8 mouse cellular contexts compared by ENCODE assay signal in the genomic region with DNA sequence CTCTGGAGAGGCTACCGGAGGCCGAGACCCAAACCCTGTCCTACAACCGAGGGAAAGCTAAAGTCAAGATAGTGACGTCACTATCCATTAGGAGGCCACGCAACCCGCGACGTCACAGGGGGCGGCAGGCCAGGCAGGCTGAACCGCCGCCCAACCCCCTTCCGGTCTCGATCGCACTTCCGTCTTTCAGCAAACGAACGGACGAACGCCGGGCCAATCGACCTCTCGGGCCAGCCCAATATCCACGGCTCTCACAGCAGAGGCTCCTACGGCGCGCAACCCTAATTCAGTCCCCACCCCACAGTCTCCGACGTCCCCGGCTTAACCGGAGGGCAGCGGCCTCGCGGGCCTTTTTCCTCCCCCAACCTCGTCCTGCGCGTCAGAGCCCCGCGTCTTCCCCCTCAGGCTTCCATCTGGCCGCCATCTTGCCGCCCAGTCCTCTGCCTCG. TPM values are rescaled to one million over a fixed set of nuclear protein-coding genes. Genes with fewer than 3 reads are reported as not detected.
DNase-seq lines count a peak whose midpoint lies in the region; ATAC-seq and TF ChIP-seq lines count a peak whose summit lies in the region.

A gene (plus strand): TSS at position 192 of the 448 bp plus-strand sequence.

- peak within 1 kb of the TSS; percentile 80 for H3K4me2 ChIP-seq in heart, embryonic 16.5 days (ENCODE audit: low read depth, low read length)
- H3K4me2 ChIP-seq in liver, embryonic 16.5 days (ENCODE audit: low read depth, low read length) = peak within 1 kb of the TSS; percentile 88
- peak within 1 kb of the TSS; percentile 96 for H3K4me2 ChIP-seq in neural tube, embryonic 13.5 days

- 0 out of 2 replicates have a peak, but pooled peaks have one; percentile 5 for ATAC-seq in heart, embryonic 16.5 days (replicated peaks; ENCODE audit: extremely low read depth, insufficient read depth, low FRiP score)
- peak; percentile 46 for ATAC-seq in liver, embryonic 16.5 days (ENCODE audit: low read depth)
- peak; percentile 21 for ATAC-seq in neural tube, embryonic 13.5 days (ENCODE audit: low read depth)

- TF ChIP-seq CTCF in testis, adult 2 months (IDR thresholded peaks at IDR 0.05; ENCODE audit: control insufficient read depth, insufficient read depth, insufficient replicate concordance, low read depth, low read length) = no peak

- H3K36me3 ChIP-seq in forebrain, embryonic 10.5 days (replicated peaks) = peaks cover 32% of the 10 kb centered on the region
- H3K36me3 ChIP-seq in heart, embryonic 16.5 days (ENCODE audit: control insufficient read depth, insufficient read depth) = peaks cover 23% of the 10 kb centered on the region
- H3K36me3 ChIP-seq in liver, embryonic 16.5 days (ENCODE audit: control insufficient read depth, insufficient read depth) = peaks cover 23% of the 10 kb centered on the region
- H3K36me3 ChIP-seq in neural tube, embryonic 13.5 days = peaks cover 22% of the 10 kb centered on the region
- H3K36me3 ChIP-seq in testis, adult 2 months (ENCODE audit: control insufficient read depth, insufficient read depth, low read length) = peaks cover 2% of the 10 kb centered on the region

- under 1% methylated on average over 41 of the region's 41 CpGs for WGBS in forebrain, embryonic 10.5 days
- WGBS in heart, embryonic 16.5 days = under 1% methylated on average over 41 of the region's 41 CpGs
- under 1% methylated on average over 41 of the region's 41 CpGs for WGBS in liver, embryonic 16.5 days (ENCODE audit: insufficient replicate concordance)
- WGBS in neural tube, embryonic 13.5 days = under 1% methylated on average over 41 of the region's 41 CpGs

- TF ChIP-seq POLR2A in testis, adult 2 months (IDR thresholded peaks at IDR 0.05; ENCODE audit: control insufficient read depth, low read depth, low read length) = no peak; the same call in 1 of the 2 replicates

- peak within 1 kb of the TSS; percentile 100 for H3K27ac ChIP-seq in forebrain, embryonic 10.5 days
- peak within 1 kb of the TSS; percentile 96 for H3K27ac ChIP-seq in heart, embryonic 16.5 days (ENCODE audit: low read length)
- H3K27ac ChIP-seq in liver, embryonic 16.5 days (ENCODE audit: low read length) = peak within 1 kb of the TSS; percentile 98
- peak within 1 kb of the TSS; percentile 98 for H3K27ac ChIP-seq in neural tube, embryonic 13.5 days (replicated peaks)
- H3K27ac ChIP-seq in testis, adult 2 months (ENCODE audit: control insufficient read depth, insufficient read depth, low read depth, low read length) = peak within 1 kb of the TSS; percentile 100

- peak within 1 kb of the TSS; percentile 96 for H3K4me3 ChIP-seq in forebrain, embryonic 10.5 days
- H3K4me3 ChIP-seq in heart, embryonic 16.5 days (ENCODE audit: low read length) = peak within 1 kb of the TSS; percentile 99
- H3K4me3 ChIP-seq in liver, embryonic 16.5 days (ENCODE audit: low read depth, low read length) = peak within 1 kb of the TSS; percentile 97
- H3K4me3 ChIP-seq in neural tube, embryonic 13.5 days = peak within 1 kb of the TSS; percentile 100
- peak within 1 kb of the TSS; percentile 97 for H3K4me3 ChIP-seq in testis, adult 2 months (ENCODE audit: control insufficient read depth, low read depth, low read length)

- H3K4me1 ChIP-seq in forebrain, embryonic 10.5 days = peaks cover 42% of the 10 kb centered on the region
- peaks cover 38% of the 10 kb centered on the region for H3K4me1 ChIP-seq in heart, embryonic 16.5 days (ENCODE audit: control insufficient read depth, insufficient read depth, low read length)
- H3K4me1 ChIP-seq in liver, embryonic 16.5 days (ENCODE audit: control insufficient read depth, low read depth, low read length) = peaks cover 42% of the 10 kb centered on the region
- H3K4me1 ChIP-seq in neural tube, embryonic 13.5 days (replicated peaks) = peaks cover 59% of the 10 kb centered on the region
- H3K4me1 ChIP-seq in testis, adult 2 months (ENCODE audit: control insufficient read depth, insufficient read depth, low read length) = peaks cover 12% of the 10 kb centered on the region

- H3K27me3 ChIP-seq in forebrain, embryonic 10.5 days (ENCODE audit: poor library complexity, severe bottlenecking) = no peaks in the 10 kb centered on the region
- H3K27me3 ChIP-seq in heart, embryonic 16.5 days (ENCODE audit: control insufficient read depth, insufficient read depth, low read length) = no peaks in the 10 kb centered on the region
- H3K27me3 ChIP-seq in liver, embryonic 16.5 days (ENCODE audit: control insufficient read depth, insufficient read depth, low read depth, low read length) = no peaks in the 10 kb centered on the region
- H3K27me3 ChIP-seq in neural tube, embryonic 13.5 days = no peaks in the 10 kb centered on the region
- H3K27me3 ChIP-seq in testis, adult 2 months (ENCODE audit: control insufficient read depth, insufficient read depth, low read length) = no peaks in the 10 kb centered on the region

- peak; percentile 82 to 88 for DNase-seq in CD8-positive naive resting alpha-beta T cell, adult 2 months (ENCODE audit: low read depth in 2 of 2, low spot score in 2 of 2)
- peak; percentile 62 for DNase-seq in c-Kit-negative CD71-positive TER-119-positive erythroid progenitor cells, embryonic 14.5 days (ENCODE audit: low read depth, low spot score)
- DNase-seq in forebrain, embryonic 10.5 days (ENCODE audit: extremely low spot score, low spot score) = peak; percentile 80
- peak; percentile 90 to 94 for DNase-seq in kidney, postnatal 25 days

- peak within 1 kb of the TSS; percentile 100 for H3K9ac ChIP-seq in heart, embryonic 16.5 days (ENCODE audit: low read length)
- peak within 1 kb of the TSS; percentile 99 for H3K9ac ChIP-seq in liver, embryonic 16.5 days (ENCODE audit: low read depth, low read length)
- H3K9ac ChIP-seq in neural tube, embryonic 13.5 days = peak within 1 kb of the TSS; percentile 100

- no peaks in the 10 kb centered on the region for H3K9me3 ChIP-seq in forebrain, embryonic 10.5 days
- no peaks in the 10 kb centered on the region for H3K9me3 ChIP-seq in heart, embryonic 16.5 days (replicated peaks; ENCODE audit: control insufficient read depth, low read length)
- H3K9me3 ChIP-seq in liver, embryonic 16.5 days (replicated peaks; ENCODE audit: control insufficient read depth, low read length) = no peaks in the 10 kb centered on the region
- H3K9me3 ChIP-seq in neural tube, embryonic 13.5 days = no peaks in the 10 kb centered on the region

RNA-seq across cellular contexts. Expression of the gene that starts here (rescaled TPM):
- 0.21 and 0.38 TPM in 2 replicates for polyA plus RNA-seq in forebrain, embryonic 10.5 days (2016; fragmentation: Nextera tagmentation; extraction: Ambion mirVana)
- polyA plus RNA-seq in heart, embryonic 16.5 days (2015; fragmentation: Nextera tagmentation; extraction: Ambion mirVana) = 0.27 and 0.30 TPM in 2 replicates
- 0.18 and 0.27 TPM in 2 replicates for polyA plus RNA-seq in liver, embryonic 16.5 days (2015; fragmentation: Nextera tagmentation; extraction: Ambion mirVana)
- polyA plus RNA-seq in neural tube, embryonic 13.5 days (2015; fragmentation: Nextera tagmentation; extraction: Ambion mirVana) = 0.52 and 0.73 TPM in 2 replicates
- 84.2 and 109 TPM in 2 replicates for polyA plus RNA-seq in testis, adult 2 months (2012; rRNA removed)

Comparison
In these comparisons a context has a peak if more than half of its experiments do, and no peak if none do; other contexts are left out.
1. Peak in every context shown above with its lines: DNase-seq, ATAC-seq, H3K4me3 ChIP-seq and H3K27ac ChIP-seq.
2. RNA of the gene that starts here (polyA plus RNA-seq): 84.2 to 109 TPM in testis, adult 2 months; 0.52 to 0.73 TPM in neural tube, embryonic 13.5 days, 0.21 to 0.38 TPM in forebrain, embryonic 10.5 days, 0.27 to 0.30 TPM in heart, embryonic 16.5 days and 0.18 to 0.27 TPM in liver, embryonic 16.5 days; every median in the first group is over 10 times any median in the second.
3. Peak in DNase-seq, H3K4me3 ChIP-seq and H3K27ac ChIP-seq in forebrain, embryonic 10.5 days; RNA of the gene not detected or under 1 TPM.
4. Peak in ATAC-seq, H3K4me3 ChIP-seq, H3K27ac ChIP-seq, H3K9ac ChIP-seq and H3K4me2 ChIP-seq in heart, embryonic 16.5 days; RNA of the gene not detected or under 1 TPM.
5. Peak in ATAC-seq, H3K4me3 ChIP-seq, H3K27ac ChIP-seq, H3K9ac ChIP-seq and H3K4me2 ChIP-seq in liver, embryonic 16.5 days; RNA of the gene not detected or under 1 TPM.
6. Peak in ATAC-seq, H3K4me3 ChIP-seq, H3K27ac ChIP-seq, H3K9ac ChIP-seq and H3K4me2 ChIP-seq in neural tube, embryonic 13.5 days; RNA of the gene not detected or under 1 TPM.